Mouse (Mus musculus) cerebellum, adult 18-20 months (tissue): ENCODE measurements around the gene Phkb.

Experiments used
- DNase-seq, 2 experiments: peaks; one replicate each; pipeline ENCODE4 v3.0.0; 2021

The Phkb gene

DNA sequence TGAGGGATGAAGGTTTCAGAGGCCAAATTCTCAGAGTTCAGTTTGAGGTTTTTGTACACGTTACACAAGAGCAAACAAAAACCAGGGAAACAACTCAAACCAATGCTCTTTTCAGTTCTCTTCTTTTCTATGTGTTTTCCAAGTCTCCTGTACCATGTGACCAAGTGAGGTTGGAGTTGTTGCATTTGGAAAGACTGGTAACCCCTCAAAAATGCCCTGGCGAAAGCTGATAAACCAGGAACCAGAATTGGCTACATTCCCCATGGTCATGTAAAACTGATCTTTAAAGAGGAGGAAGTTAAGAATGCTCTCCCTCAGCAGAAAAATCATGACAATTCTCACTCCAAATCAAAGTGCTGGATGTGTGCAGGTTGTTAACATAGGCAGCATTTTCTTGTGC lies 117.6 kb downstream of the Phkb start:
- no peak for DNase-seq

- no peak for DNase-seq
Observed at GRCm38 (mm10) chr8:85959880-85960279, 119.1 kb downstream of the Phkb start.

- DNase-seq: peak in 1 of 2 experiments; percentile 10
Observed at GRCm38 (mm10) chr8:85977588-85978077, 136.9 kb downstream of the Phkb start.

DNA sequence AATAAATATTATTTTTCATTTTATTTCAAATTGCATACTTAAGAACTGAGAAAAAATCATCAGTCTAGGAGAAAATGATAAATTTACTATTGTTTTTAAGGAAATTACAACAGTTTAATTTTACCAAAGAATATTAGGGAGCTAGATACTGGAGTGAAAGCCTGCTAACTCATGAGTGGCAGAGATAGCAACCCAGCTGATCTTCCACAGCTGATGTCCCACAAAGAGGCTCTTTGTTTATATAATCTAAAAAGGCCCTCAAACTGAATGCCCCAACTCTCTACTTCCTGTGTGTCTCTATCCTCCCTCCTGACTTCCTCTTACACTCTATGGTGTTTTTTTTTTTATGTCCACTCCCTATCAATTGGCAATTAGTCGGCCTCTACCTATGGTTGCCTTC lies 152.2 kb downstream of the Phkb start:
- DNase-seq: no peak

GRCm38 (mm10) chr8:85993661-85994060 lies 152.9 kb downstream of the Phkb start:
- DNase-seq: no peak

GRCm38 (mm10) chr8:85995971-85996370 lies 155.2 kb downstream of the Phkb start:
- DNase-seq: no peak

GRCm38 (mm10) chr8:86006485-86006884 lies 165.7 kb downstream of the Phkb start:
- no peak for DNase-seq

GRCm38 (mm10) chr8:86016806-86017205 lies 176.0 kb downstream of the Phkb start:
- DNase-seq: peak in 1 of 2 experiments; percentile 37

DNA sequence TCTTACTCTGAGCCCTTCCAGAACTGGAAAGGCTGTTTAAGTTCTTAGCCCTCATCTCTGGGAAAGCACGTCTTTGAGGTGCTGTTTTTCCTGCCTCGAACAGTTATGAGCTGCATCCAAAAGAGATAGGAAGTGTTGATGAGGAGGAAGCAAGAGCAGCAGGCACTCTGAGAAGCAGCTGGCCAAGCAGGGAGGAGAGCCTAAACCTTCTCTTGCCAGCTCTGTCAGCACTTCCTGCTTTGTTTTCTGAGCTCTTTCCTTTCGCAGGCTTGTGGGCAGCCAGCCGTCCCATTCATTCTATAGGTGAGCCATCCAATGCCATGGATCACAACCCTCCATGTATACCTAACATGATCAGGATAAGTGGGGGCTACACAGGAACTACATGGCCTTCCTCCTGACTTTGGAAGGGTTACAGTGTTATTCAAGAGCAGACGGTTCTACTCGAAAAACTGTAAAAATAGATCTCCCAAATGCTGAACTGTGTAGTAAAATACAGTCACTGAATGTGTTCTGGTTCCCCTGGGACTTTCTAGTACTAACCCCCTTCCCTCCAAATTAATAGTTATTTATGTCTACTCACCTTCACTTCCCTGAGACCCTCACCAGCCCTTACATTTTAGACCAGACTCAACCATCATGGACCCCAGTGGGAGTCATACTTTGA lies 188.0 kb downstream of the Phkb start:
- DNase-seq: peak; percentile 76 to 85

DNA sequence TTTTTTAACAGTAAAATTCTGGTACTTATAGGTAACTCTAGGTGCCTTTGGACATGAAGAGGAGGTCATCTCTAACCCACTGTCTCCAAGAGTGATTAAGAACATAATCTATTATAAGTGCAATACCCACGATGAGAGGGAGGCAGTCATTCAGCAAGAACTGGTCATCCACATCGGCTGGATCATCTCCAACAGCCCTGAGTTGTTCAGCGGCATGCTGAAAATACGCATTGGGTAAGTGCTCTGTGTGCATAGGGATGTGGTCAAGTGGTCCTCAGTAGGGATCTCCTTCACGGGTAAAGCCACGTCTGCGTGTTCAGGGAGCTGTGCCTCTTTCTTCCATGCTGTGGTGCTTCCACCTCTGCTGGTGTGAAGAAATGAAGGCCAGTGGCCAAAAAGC lies 188.7 kb downstream of the Phkb start:
- DNase-seq: peak; percentile 35 to 45

GRCm38 (mm10) chr8:86034662-86035365 lies 194.1 kb downstream of the Phkb start:
- no peak for DNase-seq

- DNase-seq: no peak
Observed at GRCm38 (mm10) chr8:86035371-86035770, 194.6 kb downstream of the Phkb start.

DNA sequence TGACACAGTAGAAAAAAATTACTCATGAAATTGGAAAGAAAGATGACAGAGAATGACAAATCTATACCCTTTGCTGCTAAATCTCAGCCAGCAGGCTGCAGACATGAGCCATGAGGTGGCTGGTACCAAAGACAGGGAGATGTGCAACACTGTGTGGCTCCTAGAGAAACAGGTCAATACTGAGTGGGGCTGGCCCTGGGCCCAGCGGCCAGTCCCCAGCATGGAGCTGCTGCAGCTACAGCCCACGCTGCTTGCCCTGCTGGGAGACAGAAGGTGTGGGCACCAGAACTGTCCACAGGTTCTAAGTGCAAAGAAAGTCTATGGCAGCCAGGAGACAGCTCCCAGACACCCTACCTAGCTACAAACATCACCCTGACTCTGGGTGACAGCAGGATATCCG lies 197.7 kb downstream of the Phkb start:
- DNase-seq: peak; percentile 74 to 76

GRCm38 (mm10) chr8:86042049-86042448 lies 201.3 kb downstream of the Phkb start:
- no peak for DNase-seq

DNA sequence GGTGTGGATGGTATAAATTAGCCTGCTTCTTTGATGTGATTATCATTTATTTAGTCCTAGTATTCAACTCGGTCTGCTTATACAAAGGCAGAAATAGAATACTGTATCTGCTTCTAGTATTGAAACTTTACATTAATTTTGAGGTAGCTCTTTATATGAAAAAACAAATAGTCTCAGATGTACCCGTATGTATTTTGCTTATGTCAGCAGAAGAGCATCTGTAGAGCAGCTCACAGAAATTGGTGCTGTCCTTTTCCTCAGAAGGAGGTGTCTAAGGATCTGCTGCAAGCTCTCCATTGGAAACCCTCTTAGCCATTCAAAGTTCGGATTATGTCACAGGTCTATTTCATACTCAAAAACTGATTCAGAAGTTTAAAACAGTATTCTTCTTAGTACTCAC lies 210.1 kb downstream of the Phkb start:
- DNase-seq: no peak

DNA sequence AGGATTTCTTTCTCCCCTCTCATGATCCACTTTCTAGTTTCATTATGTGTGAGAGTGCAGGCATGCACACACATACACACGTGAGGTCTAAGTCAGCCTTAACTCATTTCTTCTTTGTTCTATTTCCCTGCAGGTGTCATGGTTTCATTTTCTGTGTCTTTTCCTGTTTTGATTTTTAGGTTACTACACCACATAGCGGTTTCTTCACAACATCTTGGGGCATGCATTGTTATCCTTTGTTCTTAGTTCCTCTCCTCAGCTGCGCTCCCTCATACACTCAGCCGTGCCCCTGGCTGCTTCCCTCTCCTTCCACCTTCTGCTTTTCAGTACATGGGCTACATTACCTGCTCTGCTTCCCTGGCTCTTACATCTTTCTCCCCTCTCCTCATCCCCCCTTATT lies 211.2 kb downstream of the Phkb start:
- DNase-seq: no peak

DNA sequence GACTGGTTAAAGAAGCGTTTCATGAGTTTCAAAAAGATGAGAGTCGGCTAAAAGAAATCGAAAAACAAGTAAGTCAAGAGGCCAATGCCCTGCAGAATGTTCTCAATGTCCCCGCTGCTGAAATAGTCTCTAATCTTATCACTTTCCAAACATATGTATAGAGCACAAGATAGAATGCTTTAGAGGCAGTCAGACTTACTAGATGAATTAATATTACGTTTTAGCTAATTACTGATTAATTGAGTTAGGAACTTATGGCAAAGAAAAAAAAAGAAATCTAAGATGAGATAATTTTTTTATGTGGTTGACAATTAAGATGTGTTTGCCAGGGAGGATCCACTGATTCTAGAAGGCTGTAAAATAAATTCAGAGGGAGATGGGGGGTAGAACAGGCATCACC lies 217.9 kb downstream of the Phkb start:
- DNase-seq: no peak

DNA sequence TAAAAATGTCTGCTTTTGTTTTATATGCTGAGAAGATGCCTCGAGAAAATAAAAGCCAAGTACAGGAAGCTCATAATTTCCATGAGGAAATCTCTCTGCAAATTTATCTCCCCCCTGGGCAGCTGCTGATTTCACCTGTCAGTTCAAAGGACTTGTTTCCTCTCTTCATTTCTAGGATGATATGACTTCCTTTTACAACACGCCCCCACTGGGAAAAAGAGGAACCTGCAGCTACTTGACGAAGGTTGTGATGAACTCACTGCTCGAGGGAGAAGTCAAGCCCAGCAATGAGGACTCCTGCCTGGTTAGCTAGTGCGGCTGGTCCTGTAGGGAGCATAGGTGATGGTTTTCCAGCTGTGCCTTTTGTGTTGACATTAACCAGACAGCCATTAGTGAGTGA lies 218.4 kb downstream of the Phkb start:
- DNase-seq: no peak

- DNase-seq: peak; percentile 60 to 65
Observed at GRCm38 (mm10) chr8:86063411-86063810, 222.7 kb downstream of the Phkb start.

- DNase-seq: no peak
Observed at GRCm38 (mm10) chr8:86079433-86079832, 238.7 kb downstream of the Phkb start.

DNA sequence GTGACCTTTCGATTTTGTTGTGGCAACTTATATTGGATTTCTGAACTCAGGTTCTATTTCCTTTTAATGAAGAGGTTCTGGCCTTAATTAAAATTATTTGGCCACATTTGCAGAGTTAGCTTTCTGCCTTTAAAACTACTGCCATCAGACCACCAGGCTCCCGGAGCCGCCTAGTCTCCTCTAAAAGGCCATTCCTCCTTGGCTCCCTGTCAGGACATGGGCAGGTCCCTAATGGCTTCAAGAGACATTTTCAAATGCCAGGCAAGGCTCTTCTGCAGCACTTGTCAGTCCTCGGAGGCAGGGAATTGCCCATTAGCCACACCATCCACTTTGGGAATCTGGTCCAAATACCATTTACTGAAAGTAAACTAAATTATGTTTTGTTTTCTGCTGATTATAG lies 242.6 kb downstream of the Phkb start:
- DNase-seq: peak in 1 of 2 experiments; percentile 23

DNA sequence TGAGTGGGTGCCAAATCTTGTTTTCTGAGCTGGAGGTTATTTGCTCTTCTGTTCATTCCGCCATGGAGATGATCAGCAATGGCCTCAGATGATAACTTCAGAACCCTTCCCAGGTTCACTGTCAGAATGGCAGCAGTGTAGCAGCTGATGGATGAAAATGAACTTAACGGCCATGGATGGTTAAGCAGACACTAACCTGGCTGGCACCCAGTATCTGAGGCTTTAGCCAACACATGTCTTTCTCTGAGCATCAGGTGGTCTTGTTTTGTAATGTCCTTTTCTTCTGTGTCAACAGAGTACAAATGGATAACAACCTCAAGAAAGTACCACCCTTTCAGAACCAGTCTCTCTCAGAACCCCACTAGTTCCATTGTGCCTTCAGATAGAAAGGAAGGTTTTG lies 246.0 kb downstream of the Phkb start:
- DNase-seq: no peak

DNA sequence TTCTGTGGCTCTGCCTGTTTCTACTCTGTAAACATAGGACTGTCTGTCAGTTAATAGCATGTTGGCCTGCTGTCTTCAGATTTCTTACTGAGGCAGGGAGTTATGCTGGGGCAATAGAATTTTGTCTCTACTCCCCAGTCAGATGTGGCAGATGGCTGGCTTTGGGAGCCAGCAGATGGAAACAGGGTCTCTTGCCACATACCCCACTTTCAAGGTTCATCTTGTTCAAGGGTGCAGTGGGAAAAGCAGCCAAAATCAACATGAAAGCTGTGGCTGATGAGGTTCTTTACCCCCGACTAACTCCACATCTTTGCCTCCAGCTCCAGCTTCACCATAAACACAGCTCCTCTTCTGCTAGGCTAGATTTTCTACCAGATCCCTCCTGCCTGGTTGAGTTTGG lies 246.7 kb downstream of the Phkb start:
- DNase-seq: no peak

DNA sequence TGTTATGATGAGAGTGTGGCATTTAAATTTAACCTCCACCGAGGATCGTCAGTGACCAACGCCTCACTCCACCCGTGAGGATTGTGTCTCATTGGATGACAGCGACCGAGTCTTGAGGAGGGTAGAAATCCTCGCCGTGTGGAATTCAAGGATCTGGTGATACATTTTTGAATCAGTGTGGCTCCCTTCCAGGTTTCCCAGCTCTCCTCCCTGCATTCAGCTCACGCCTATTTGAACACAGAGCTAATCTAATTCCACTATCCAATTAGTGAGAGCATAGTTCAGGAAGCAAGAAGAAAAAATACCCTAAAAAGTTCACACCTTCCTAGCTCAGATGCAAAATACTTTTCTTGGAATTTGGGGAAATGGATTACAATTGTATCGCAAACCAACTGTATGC lies 249.9 kb downstream of the Phkb start:
- DNase-seq: peak in 1 of 2 experiments; percentile 12
